Mouse (Mus musculus) liver, postnatal 0 days (tissue): ENCODE measurements around the gene Polr2b. TPM values are rescaled to one million over a fixed set of nuclear protein-coding genes. Genes with fewer than 3 reads are reported as not detected.
A peak's percentile ranks its signal among the peaks of the same experiment; 100 is the strongest.

Experiments used
- ATAC-seq: fragments of 200-750 bp; cut with Nextera tagmentation; 2 replicates; pipeline ENCODE4 v1.8.0; 2017; ENCODE audit warnings: mild to moderate bottlenecking, moderate library complexity
- DNase-seq: peaks from one replicate; pipeline ENCODE4 v3.0.0-alpha.2; 2016
- H3K27ac ChIP-seq: fragments of 300-500 bp; sonication (generic); 2 replicates; pipeline ENCODE4 v1.5.1; 2014; ENCODE audit warnings: antibody characterized with exemption, moderate library complexity, mild to moderate bottlenecking, low read depth
- H3K27me3 ChIP-seq: fragments of 300-500 bp; sonication (generic); 2 replicates; pipeline ENCODE4 v1.6.1; 2014; ENCODE audit warnings: low read length, control low read depth, mixed read lengths; ENCODE audit not compliant: insufficient read depth
- H3K36me3 ChIP-seq: fragments of 300-500 bp; sonication (generic); replicated peaks from 2 replicates; pipeline ENCODE4 v1.6.1; 2014; ENCODE audit warnings: mild to moderate bottlenecking, control low read depth, low read length, moderate library complexity, mixed read lengths; ENCODE audit not compliant: insufficient read depth
- H3K4me1 ChIP-seq: fragments of 300-500 bp; sonication (generic); 2 replicates; pipeline ENCODE4 v1.6.1; 2014; ENCODE audit warnings: antibody characterized with exemption, mild to moderate bottlenecking, control low read depth; ENCODE audit not compliant: insufficient read depth
- H3K4me2 ChIP-seq: fragments of 300-500 bp; sonication (generic); 2 replicates; pipeline ENCODE4 v1.6.1; 2014; ENCODE audit warnings: low read depth, mild to moderate bottlenecking, low read length, moderate library complexity, mixed read lengths
- H3K4me3 ChIP-seq: fragments of 300-500 bp; sonication (generic); 2 replicates; pipeline ENCODE4 v1.5.1; 2014; ENCODE audit warnings: low read depth, low read length
- H3K9ac ChIP-seq: fragments of 300-500 bp; sonication (generic); replicated peaks from 2 replicates; pipeline ENCODE4 v1.6.1; 2014; ENCODE audit warnings: mild to moderate bottlenecking, moderate library complexity
- H3K9me3 ChIP-seq: fragments of 300-500 bp; sonication (generic); 2 replicates; pipeline ENCODE4 v1.6.1; 2016; ENCODE audit warnings: mild to moderate bottlenecking, control low read depth, low read length, mixed read lengths
- CTCF ChIP-seq: sonication (generic); IDR thresholded peaks from 2 replicates; pipeline ENCODE4 v1.5.1; 2016; ENCODE audit warnings: antibody characterized with exemption, low read depth
- EP300 ChIP-seq: IDR thresholded peaks from 2 replicates; pipeline ENCODE4 v1.6.1; 2016; ENCODE audit warnings: antibody characterized with exemption, low read depth, mild to moderate bottlenecking
- WGBS: fragments of 180-500 bp; shearing (Covaris S2); extraction: QIAGEN DNeasy Blood & Tissue Kit; methylation state at CpG from one replicate; pipeline ENCODE4 v1.1.7; 2014; ENCODE audit not compliant: insufficient replicate concordance; 5-methylcytosine and 5-hydroxymethylcytosine counted together
- microRNA-seq: library from miRNA; unstranded; fragments of <30 nt; microRNA quantifications from one replicate; pipeline ENCODE4, GENCODE M21; 2016
- polyA plus RNA-seq: library from polyadenylated mRNA; unstranded; fragments of >200 nt; fragmentation: Nextera tagmentation; extraction: Ambion mirVana; gene quantifications from 2 replicates; pipeline ENCODE4 v1.2.1, GENCODE M21; 2015

The Polr2b gene
- polyA plus RNA-seq, 1 experiment from 2014 or later, result 18.6 TPM

GRCm38 (mm10) chr5:77393094-77393619, 83.2 kb downstream of the Polr2b start:
- no peaks in the 10 kb centered on the region for H3K4me1 ChIP-seq
- DNase-seq, result no peak
- H3K9ac ChIP-seq, result no peak overlapping the region
- H3K27ac ChIP-seq, result no peak overlapping the region
- TF ChIP-seq CTCF, result no peak
- TF ChIP-seq EP300, result no peak
- ATAC-seq, result no peak
- no peak overlapping the region for H3K4me3 ChIP-seq
- H3K4me2 ChIP-seq, result no peak overlapping the region
- no peaks in the 10 kb centered on the region for H3K36me3 ChIP-seq
- no peaks in the 10 kb centered on the region for H3K9me3 ChIP-seq
- no peaks in the 10 kb centered on the region for H3K27me3 ChIP-seq
- WGBS, result 82% methylated on average over 10 of the region's 10 CpGs

GRCm38 (mm10) chr5:77393990-77394618, 84.2 kb downstream of the Polr2b start:
- Histone ChIP-seq H3K36me3 (no peaks in the 10 kb centered on the region), H3K9ac (no peak overlapping the region), H3K4me3 (no peak overlapping the region), H3K27ac (0 out of 2 replicates have a peak overlapping the region, but pooled peaks have one; percentile 3), H3K4me2 (no peak overlapping the region), H3K9me3 (no peaks in the 10 kb centered on the region), H3K27me3 (no peaks in the 10 kb centered on the region), H3K4me1 (no peaks in the 10 kb centered on the region)
- no peak for ATAC-seq
- WGBS, result 74% methylated on average over 9 of the region's 9 CpGs
- TF ChIP-seq CTCF, result no peak
- no peak for TF ChIP-seq EP300
- DNase-seq, result no peak

- Histone ChIP-seq H3K4me2 (no peak overlapping the region), H3K9ac (no peak overlapping the region), H3K4me3 (no peak overlapping the region), H3K9me3 (no peaks in the 10 kb centered on the region), H3K27ac (no peak overlapping the region), H3K36me3 (no peaks in the 10 kb centered on the region), H3K4me1 (no peaks in the 10 kb centered on the region), H3K27me3 (no peaks in the 10 kb centered on the region)
- no peak for DNase-seq
- WGBS, result 64% methylated on average over 14 of the region's 14 CpGs
- no peak for TF ChIP-seq EP300
- no peak for TF ChIP-seq CTCF
- no peak for ATAC-seq
Observed at GRCm38 (mm10) chr5:77398285-77399057, 88.5 kb downstream of the Polr2b start.

Small RNA genes lying within 50 kb of the gene (microRNA-seq; reads per million reads assigned to microRNA genes)
- not detected for gene Mir5098

Other genes starting within 250 kb of the Polr2b start
- gene Hopx, start 195.0 kb upstream of the Polr2b start, polyA plus RNA-seq, result 0.78 and 0.95 TPM in 2 replicates
- gene Spink2, start 98.7 kb upstream of the Polr2b start, polyA plus RNA-seq, result not detected in 2 replicates
- 6.4 and 6.9 TPM in 2 replicates for gene Rest, start 44.7 kb upstream of the Polr2b start, polyA plus RNA-seq
- gene Noa1, start 63 bp upstream of the Polr2b start, polyA plus RNA-seq, result 8.2 and 10.5 TPM in 2 replicates
- 89.6 and 97.3 TPM in 2 replicates for gene Igfbp7, start 97.9 kb downstream of the Polr2b start, polyA plus RNA-seq